12 mouse cellular contexts compared by ENCODE assay signal in the genomic region with DNA sequence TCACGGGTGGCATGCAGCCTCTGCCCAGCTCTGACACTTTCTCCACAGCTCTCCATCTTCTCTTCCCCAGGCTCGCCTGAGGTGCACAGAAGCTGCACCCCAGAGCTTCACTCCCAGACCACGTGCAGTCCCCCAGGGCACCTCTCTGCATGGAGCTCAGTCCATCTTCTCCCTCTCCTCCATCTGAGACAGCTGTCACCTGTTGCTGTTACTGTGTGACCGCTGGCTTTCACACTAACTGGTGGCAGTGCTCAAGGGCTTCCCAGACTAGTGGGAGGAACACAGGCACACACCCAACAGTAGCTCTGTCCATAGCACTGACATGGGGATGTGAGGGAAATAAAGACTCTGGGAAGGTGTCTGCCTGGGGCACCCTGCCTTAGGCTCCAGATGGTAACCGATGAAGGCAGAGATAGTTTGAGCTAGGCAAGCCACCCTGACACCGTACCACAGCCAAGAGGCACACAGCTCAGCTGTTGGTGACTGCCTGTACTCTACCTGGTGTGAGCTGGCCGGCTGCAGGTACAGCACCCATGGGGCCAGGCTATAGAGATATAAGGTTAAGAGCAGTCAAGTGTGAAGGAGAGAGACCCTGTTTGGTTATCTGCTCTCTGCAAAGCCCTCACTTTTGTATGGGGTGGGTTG.
DNase-seq lines count a peak whose midpoint lies in the region; ATAC-seq and TF ChIP-seq lines count a peak whose summit lies in the region.
"Had no signal": no experiment of that assay in that cellular context is flagged by ENCODE, and none has a peak within 500 bp of the region (broad histone marks: within the 10 kb centered on the region; RNA-seq: fewer than 3 reads in every experiment).

No protein-coding gene starts in this region.

- no peak overlapping the region for H3K4me3 ChIP-seq in heart, embryonic 12.5 days
- H3K4me3 ChIP-seq in lung, embryonic 14.5 days (ENCODE audit: low read depth, low read length): no peak overlapping the region
- no peak overlapping the region for H3K4me3 ChIP-seq in embryonic facial prominence, embryonic 15.5 days (replicated peaks)
- no peak overlapping the region for H3K4me3 ChIP-seq in liver, postnatal 0 days (ENCODE audit: low read depth, low read length)
- H3K4me3 ChIP-seq in forebrain, embryonic 11.5 days (ENCODE audit: low read depth, low read length): no peak overlapping the region
- H3K4me3 ChIP-seq: hindbrain, embryonic 12.5 days had no signal

- ATAC-seq in heart, embryonic 12.5 days (ENCODE audit: insufficient number of reproducible peaks, low FRiP score): no peak
- ATAC-seq in lung, embryonic 14.5 days (ENCODE audit: insufficient read depth): no peak
- no peak for ATAC-seq in embryonic facial prominence, embryonic 15.5 days (ENCODE audit: insufficient number of reproducible peaks, low FRiP score, low TSS enrichment, low read depth)
- ATAC-seq in liver, postnatal 0 days: no peak
- no peak for ATAC-seq in forebrain, embryonic 11.5 days (replicated peaks; ENCODE audit: low FRiP score)

- H3K4me1 ChIP-seq in heart, embryonic 12.5 days (replicated peaks): peaks cover 47% of the 10 kb centered on the region
- H3K4me1 ChIP-seq in lung, embryonic 14.5 days (ENCODE audit: insufficient read depth): peaks cover 20% of the 10 kb centered on the region
- peaks cover 21% of the 10 kb centered on the region for H3K4me1 ChIP-seq in embryonic facial prominence, embryonic 15.5 days
- peaks cover 14% of the 10 kb centered on the region for H3K4me1 ChIP-seq in liver, postnatal 0 days (ENCODE audit: insufficient read depth)
- 0 out of 2 replicates have a peak, but pooled peaks cover 7% of the 10 kb centered on the region for H3K4me1 ChIP-seq in forebrain, embryonic 11.5 days (replicated peaks; ENCODE audit: control insufficient read depth, insufficient read depth, low read length)

- no peak for DNase-seq in heart, adult 8-10 months (ENCODE audit: low spot score)
- DNase-seq in lung, embryonic 14.5 days: no peak
- DNase-seq in lung, postnatal 14 days: no peak
- no peak for DNase-seq in liver, postnatal 0 days
- no peak for DNase-seq in embryo, embryonic 10.5 days (ENCODE audit: low spot score)
- no peak for DNase-seq in forebrain, embryonic 11.5 days (ENCODE audit: low spot score)
- DNase-seq: kidney, postnatal 25 days; lung, adult 18-20 months; midbrain, embryonic 14.5 days had no signal

- 62% methylated on average over 7 of the region's 7 CpGs for WGBS in heart, embryonic 12.5 days
- WGBS in lung, embryonic 14.5 days: 77% methylated on average over 7 of the region's 7 CpGs
- 81% methylated on average over 7 of the region's 7 CpGs for WGBS in embryonic facial prominence, embryonic 15.5 days
- 57% methylated on average over 7 of the region's 7 CpGs for WGBS in liver, postnatal 0 days (ENCODE audit: insufficient replicate concordance)
- 79% methylated on average over 7 of the region's 7 CpGs for WGBS in forebrain, embryonic 11.5 days

- H3K4me2 ChIP-seq in heart, embryonic 12.5 days: no peak overlapping the region
- no peak overlapping the region for H3K4me2 ChIP-seq in lung, embryonic 14.5 days
- no peak overlapping the region for H3K4me2 ChIP-seq in embryonic facial prominence, embryonic 15.5 days (replicated peaks)
- H3K4me2 ChIP-seq in liver, postnatal 0 days (ENCODE audit: low read depth, low read length): no peak overlapping the region
- H3K4me2 ChIP-seq in forebrain, embryonic 11.5 days (ENCODE audit: low read depth, low read length, severe bottlenecking): no peak overlapping the region
- H3K4me2 ChIP-seq: hindbrain, embryonic 12.5 days had no signal

- TF ChIP-seq CTCF in lung, embryonic 14.5 days (IDR thresholded peaks at IDR 0.05; ENCODE audit: low read depth): no peak
- TF ChIP-seq CTCF in liver, postnatal 0 days (IDR thresholded peaks at IDR 0.05; ENCODE audit: low read depth): no peak

- H3K9me3 ChIP-seq in heart, embryonic 12.5 days (replicated peaks): no peaks in the 10 kb centered on the region
- H3K9me3 ChIP-seq in lung, embryonic 14.5 days (ENCODE audit: low read depth, low read length): no peaks in the 10 kb centered on the region
- no peaks in the 10 kb centered on the region for H3K9me3 ChIP-seq in embryonic facial prominence, embryonic 15.5 days (replicated peaks)
- H3K9me3 ChIP-seq in liver, postnatal 0 days (ENCODE audit: low read length): no peaks in the 10 kb centered on the region
- no peaks in the 10 kb centered on the region for H3K9me3 ChIP-seq in forebrain, embryonic 11.5 days (ENCODE audit: control insufficient read depth, low read length)
- H3K9me3 ChIP-seq: hindbrain, embryonic 12.5 days had no signal

- no peaks in the 10 kb centered on the region for H3K36me3 ChIP-seq in heart, embryonic 12.5 days
- H3K36me3 ChIP-seq in lung, embryonic 14.5 days (ENCODE audit: insufficient read depth): no peaks in the 10 kb centered on the region
- no peaks in the 10 kb centered on the region for H3K36me3 ChIP-seq in embryonic facial prominence, embryonic 15.5 days
- no peaks in the 10 kb centered on the region for H3K36me3 ChIP-seq in liver, postnatal 0 days (replicated peaks; ENCODE audit: insufficient read depth, low read length)
- no peaks in the 10 kb centered on the region for H3K36me3 ChIP-seq in forebrain, embryonic 11.5 days (ENCODE audit: control insufficient read depth, insufficient read depth, low read length)
- H3K36me3 ChIP-seq: hindbrain, embryonic 12.5 days had no signal

- TF ChIP-seq EP300 in liver, postnatal 0 days (IDR thresholded peaks at IDR 0.05; ENCODE audit: low read depth): no peak

- no peak overlapping the region for H3K9ac ChIP-seq in heart, embryonic 12.5 days
- no peak overlapping the region for H3K9ac ChIP-seq in lung, embryonic 14.5 days
- H3K9ac ChIP-seq in embryonic facial prominence, embryonic 15.5 days: no peak overlapping the region
- H3K9ac ChIP-seq in liver, postnatal 0 days (replicated peaks): no peak overlapping the region
- H3K9ac ChIP-seq in forebrain, embryonic 11.5 days (ENCODE audit: low read length): no peak overlapping the region
- H3K9ac ChIP-seq: hindbrain, embryonic 12.5 days had no signal

- H3K27me3 ChIP-seq in heart, embryonic 12.5 days (replicated peaks): no peaks in the 10 kb centered on the region
- no peaks in the 10 kb centered on the region for H3K27me3 ChIP-seq in lung, embryonic 14.5 days (ENCODE audit: insufficient read depth, low read length)
- H3K27me3 ChIP-seq in embryonic facial prominence, embryonic 15.5 days: no peaks in the 10 kb centered on the region
- no peaks in the 10 kb centered on the region for H3K27me3 ChIP-seq in liver, postnatal 0 days (ENCODE audit: insufficient read depth, low read length)
- H3K27me3 ChIP-seq in forebrain, embryonic 11.5 days (ENCODE audit: control insufficient read depth, insufficient read depth, low read length): no peaks in the 10 kb centered on the region
- H3K27me3 ChIP-seq: hindbrain, embryonic 12.5 days had no signal

- H3K27ac ChIP-seq in heart, embryonic 12.5 days (ENCODE audit: poor library complexity, severe bottlenecking): peak overlapping the region; percentile 92
- H3K27ac ChIP-seq in lung, embryonic 14.5 days (ENCODE audit: low read depth): peak overlapping the region; percentile 89; the same call in 1 of the 2 replicates
- peak overlapping the region; percentile 9; the same call in 1 of the 2 replicates for H3K27ac ChIP-seq in embryonic facial prominence, embryonic 15.5 days (replicated peaks)
- peak overlapping the region; percentile 84 for H3K27ac ChIP-seq in liver, postnatal 0 days (ENCODE audit: low read depth)
- no peak overlapping the region for H3K27ac ChIP-seq in forebrain, embryonic 11.5 days (ENCODE audit: low read depth, low read length)
